Mouse (Mus musculus) intestine, postnatal 0 days (tissue): ENCODE results near the gene Ccl27b. TPM values are rescaled to one million over a fixed set of nuclear protein-coding genes. Genes with fewer than 3 reads are reported as not detected.

Source experiments
- polyA plus RNA-seq: library from polyadenylated mRNA; unstranded; fragments of >200 nt; fragmentation: Nextera tagmentation; extraction: Ambion mirVana; gene quantifications from 2 replicates; pipeline ENCODE4 v1.2.1, GENCODE M21; 2015

The Ccl27b gene
- polyA plus RNA-seq, 1 experiment from 2014 or later: not detected

Other genes starting within 250 kb of the Ccl27b start
- gene Gm21586, start 215.9 kb upstream of the Ccl27b start, polyA plus RNA-seq: 0.66 TPM in 1 of 2 replicates, not detected in the other
- gene Gm2163, start 188.5 kb upstream of the Ccl27b start, polyA plus RNA-seq: 0.07 TPM in 1 of 2 replicates, not detected in the other
- gene Fam205a2, start 127.1 kb upstream of the Ccl27b start, polyA plus RNA-seq: 0.05 TPM in 1 of 2 replicates, not detected in the other
- 3.2 TPM in 1 of 2 replicates, not detected in the other for gene Gm10591, start 43.1 kb upstream of the Ccl27b start, polyA plus RNA-seq
- gene Gm2564, start 25.5 kb upstream of the Ccl27b start, polyA plus RNA-seq: 0.66 and 1.4 TPM in 2 replicates
- 0.09 TPM in 1 of 2 replicates, not detected in the other for gene Il11ra2, start 6.6 kb downstream of the Ccl27b start, polyA plus RNA-seq
- not detected in 2 replicates for gene 4930578G10Rik, start 80.3 kb downstream of the Ccl27b start, polyA plus RNA-seq
- gene Ccl19, start 101.3 kb downstream of the Ccl27b start, polyA plus RNA-seq: 0.75 and 1.1 TPM in 2 replicates
- gene Ccl21a, start 118.7 kb downstream of the Ccl27b start, polyA plus RNA-seq: 70.3 and 73.7 TPM in 2 replicates
- not detected in 2 replicates for gene Fam205a1, start 198.6 kb downstream of the Ccl27b start, polyA plus RNA-seq
- 0.05 and 0.12 TPM in 2 replicates for gene Gm12394, start 201.5 kb downstream of the Ccl27b start, polyA plus RNA-seq
- gene Fam205c, start 219.0 kb downstream of the Ccl27b start, polyA plus RNA-seq: 0.16 TPM in 1 of 2 replicates, not detected in the other